Mouse (Mus musculus) ES-E14 (cell line): ENCODE data around the gene Akr1b10. TPM values are rescaled to one million over a fixed set of nuclear protein-coding genes. Genes with fewer than 3 reads are reported as not detected.
"Not testable (repeated sequence)": the region's sequence is repeated elsewhere in the genome, so short reads cannot be mapped to it uniquely, and the experiment has no call there.

Experiments used
- DNase-seq: peaks from one replicate; pipeline ENCODE4 v3.0.0-alpha.2; 2013; ENCODE audit warnings: low read depth, low spot score
- H3K27ac ChIP-seq: 2 replicates; pipeline ENCODE4 v1.5.1; 2012; ENCODE audit warnings: low read depth, mild to moderate bottlenecking, low read length, moderate library complexity, mixed read lengths; ENCODE audit not compliant: poor library complexity, insufficient read depth, severe bottlenecking
- H3K36me3 ChIP-seq: 2 replicates; pipeline ENCODE4 v1.6.1; 2012; ENCODE audit warnings: mild to moderate bottlenecking, low read length, moderate library complexity, mixed read lengths; ENCODE audit not compliant: control insufficient read depth, poor library complexity, insufficient read depth, severe bottlenecking
- H3K4me1 ChIP-seq, 2 experiments: fragments of 150-350 bp in 1 of 2; sonication (generic) in 1 of 2; 2 replicates each; pipeline ENCODE4 v1.6.1; 2012; ENCODE audit warnings: low read length in 2 of 2, mild to moderate bottlenecking in 1 of 2, mixed read lengths in 1 of 2; ENCODE audit not compliant: control insufficient read depth in 2 of 2, insufficient read depth in 2 of 2, poor library complexity in 1 of 2
- H3K4me3 ChIP-seq, 2 experiments: fragments of 150-350 bp in 1 of 2; sonication (generic) in 1 of 2; 2 replicates each; pipeline ENCODE4 v1.5.1; 2012; ENCODE audit warnings: low read length in 2 of 2, low read depth in 1 of 2, mild to moderate bottlenecking in 1 of 2, mixed read lengths in 1 of 2; ENCODE audit not compliant: insufficient read depth in 1 of 2, poor library complexity in 1 of 2, severe bottlenecking in 1 of 2
- H3K9ac ChIP-seq: 2 replicates; pipeline ENCODE4 v1.6.1; 2012; ENCODE audit warnings: low read depth, mild to moderate bottlenecking, low read length, mixed read lengths; ENCODE audit not compliant: poor library complexity, insufficient read depth, severe bottlenecking
- H3K9me3 ChIP-seq: fragments of 150-350 bp; sonication (generic); 2 replicates; pipeline ENCODE4 v1.6.1; 2012; ENCODE audit warnings: low read depth, mild to moderate bottlenecking, low read length; ENCODE audit not compliant: control insufficient read depth, insufficient read depth
- CHD2 ChIP-seq: IDR thresholded peaks from 2 replicates; pipeline ENCODE4 v1.6.1; 2014; ENCODE audit warnings: mild to moderate bottlenecking, low read depth, low read length, inconsistent platforms
- HCFC1 ChIP-seq: IDR thresholded peaks from 2 replicates; pipeline ENCODE4 v1.6.1; 2012; ENCODE audit warnings: low read length, inconsistent platforms, borderline replicate concordance; ENCODE audit not compliant: insufficient read depth
- MAFK ChIP-seq: IDR thresholded peaks from 2 replicates; pipeline ENCODE4 v1.6.1; 2014; ENCODE audit warnings: mild to moderate bottlenecking, low read depth, low read length, inconsistent platforms; ENCODE audit not compliant: insufficient read depth
- ZC3H11A ChIP-seq: IDR thresholded peaks from 2 replicates; pipeline ENCODE4 v1.6.1; 2012; ENCODE audit warnings: low read depth, mild to moderate bottlenecking, inconsistent platforms, low read length, borderline replicate concordance
- ZNF384 ChIP-seq: IDR thresholded peaks from 2 replicates; pipeline ENCODE4 v1.6.1; 2012; ENCODE audit warnings: low read depth, low read length, inconsistent platforms
- in situ Hi-C, 2 experiments: fragments of 600-800 bp; cut with MboI; formaldehyde crosslinking; loops; one replicate each; pipeline ENCODE4 v1.15.1; 2025; ENCODE audit warnings: low sequenced_read_pairs in 2 of 2, inconsistent platforms in 1 of 2; ENCODE audit not compliant: unreplicated experiment in 2 of 2
- total RNA-seq: library from RNA; depleted of rRNA; stranded (reverse); fragments of 300-350 nt; gene quantifications from 2 replicates; pipeline ENCODE4 v1.2.3, GENCODE M21; 2012

The Akr1b10 gene
- total RNA-seq, 1 experiment, result 16.2 TPM

DNA sequence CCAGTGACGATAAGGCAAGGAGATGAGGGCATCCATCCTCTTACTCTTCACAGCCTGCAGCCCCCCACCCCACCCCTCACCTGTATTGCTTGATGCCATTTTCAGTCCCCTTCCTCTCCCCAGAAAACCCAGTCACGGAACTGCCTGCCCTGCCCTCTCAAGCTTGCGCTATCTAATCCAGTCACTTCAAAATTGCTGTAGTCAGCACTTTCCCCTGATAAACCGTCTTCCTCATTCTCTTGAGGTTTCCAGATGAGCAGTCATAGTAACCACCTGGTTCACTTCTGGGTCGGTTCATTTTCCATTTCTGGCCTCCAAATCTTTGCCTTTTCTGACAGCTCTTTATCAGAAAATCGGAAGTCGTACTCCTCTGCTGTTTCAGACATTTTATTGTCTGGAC is 10.2 kb upstream of the Akr1b10 start:
- no peaks in the 10 kb centered on the region for H3K9me3 ChIP-seq
- no peaks in the 10 kb centered on the region for H3K36me3 ChIP-seq
- no peak for DNase-seq
- no peak overlapping the region for H3K4me3 ChIP-seq
- no peak for TF ChIP-seq HCFC1
- TF ChIP-seq CHD2, result no peak
- TF ChIP-seq ZC3H11A, result no peak
- no peak for TF ChIP-seq ZNF384
- peak; percentile 97 for TF ChIP-seq MAFK
- peaks cover 0 to 2% of the 10 kb centered on the region in 2 experiments; a peak in 1 of 4 replicates for H3K4me1 ChIP-seq
- no peak overlapping the region for H3K9ac ChIP-seq
- H3K27ac ChIP-seq, result no peak overlapping the region
- in situ Hi-C loops, result no loop called here

DNA sequence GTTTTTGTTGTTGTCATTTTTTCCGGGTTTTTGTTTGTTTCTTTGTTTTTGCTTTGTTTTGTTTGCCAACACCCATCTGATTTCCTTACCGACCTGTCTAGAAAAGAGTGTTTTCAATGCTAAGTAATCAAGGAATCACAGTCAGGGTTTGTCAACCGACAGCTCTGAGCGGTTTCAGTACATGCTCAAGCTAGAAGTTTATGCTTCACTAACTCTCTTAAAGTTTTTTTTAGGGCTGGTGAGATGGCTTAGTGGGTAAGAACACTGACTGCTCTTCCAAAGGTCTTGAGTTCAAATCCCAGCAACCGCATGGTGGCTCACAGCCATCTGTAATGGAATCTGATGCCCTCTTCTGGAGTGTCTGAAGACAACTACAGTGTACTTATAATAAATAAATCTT is 8.1 kb upstream of the Akr1b10 start:
- H3K9ac ChIP-seq, H3K4me1 ChIP-seq, H3K9me3 ChIP-seq, H3K4me3 ChIP-seq, H3K36me3 ChIP-seq, DNase-seq, in situ Hi-C loops, H3K27ac ChIP-seq: not testable (repeated sequence)

- Histone ChIP-seq H3K4me3 (no peak overlapping the region), H3K4me1 (no peaks in the 10 kb centered on the region), H3K36me3 (peaks cover 2% of the 10 kb centered on the region; the same call in 1 of the 2 replicates), H3K9me3 (no peaks in the 10 kb centered on the region), H3K9ac (no peak overlapping the region), H3K27ac (no peak overlapping the region)
- TF ChIP-seq ZNF384 (no peak), HCFC1 (no peak), ZC3H11A (no peak), MAFK (no peak), CHD2 (no peak)
- in situ Hi-C loops, result no loop called here
- no peak for DNase-seq
Observed at GRCm38 (mm10) chr6:34383401-34383800, 617 bp upstream of the Akr1b10 start.

- DNase-seq, result no peak
- in situ Hi-C loops, result no loop called here
- H3K9ac ChIP-seq, result peak overlapping the region; percentile 64
- peaks cover 7% of the 10 kb centered on the region; the same call in 1 of the 2 replicates for H3K36me3 ChIP-seq
- TF ChIP-seq MAFK (no peak), CHD2 (no peak), HCFC1 (no peak), ZC3H11A (no peak)
- H3K4me1 ChIP-seq, result no peaks in the 10 kb centered on the region
- no peak overlapping the region for H3K27ac ChIP-seq
- H3K9me3 ChIP-seq, result no peaks in the 10 kb centered on the region
- H3K4me3 ChIP-seq, result peak overlapping the region; percentile 66 to 71
Observed at GRCm38 (mm10) chr6:34384701-34385370, 818 bp downstream of the Akr1b10 start.
